Mouse (Mus musculus) heart, adult 8-10 months (tissue): ENCODE measurements around the gene Tbc1d2b. TPM values are rescaled to one million over a fixed set of nuclear protein-coding genes. Genes with fewer than 3 reads are reported as not detected.
A peak's percentile ranks its signal among the peaks of the same experiment; 100 is the strongest.

Experiments
- DNase-seq: peaks from one replicate; pipeline ENCODE4 v3.0.0; 2022; ENCODE audit warnings: low spot score
- total RNA-seq, 4 experiments: library from RNA; stranded (reverse); gene quantifications; 2 replicates each; pipeline ENCODE4 v1.2.4; 2022

The Tbc1d2b gene
- total RNA-seq, 4 experiments from 2014 or later, result 8.7 to 10.3 (median 9.4) TPM

GRCm38 (mm10) chr9:90172528-90173321 lies 97.9 kb downstream of the Tbc1d2b start:
- no peak for DNase-seq

DNA sequence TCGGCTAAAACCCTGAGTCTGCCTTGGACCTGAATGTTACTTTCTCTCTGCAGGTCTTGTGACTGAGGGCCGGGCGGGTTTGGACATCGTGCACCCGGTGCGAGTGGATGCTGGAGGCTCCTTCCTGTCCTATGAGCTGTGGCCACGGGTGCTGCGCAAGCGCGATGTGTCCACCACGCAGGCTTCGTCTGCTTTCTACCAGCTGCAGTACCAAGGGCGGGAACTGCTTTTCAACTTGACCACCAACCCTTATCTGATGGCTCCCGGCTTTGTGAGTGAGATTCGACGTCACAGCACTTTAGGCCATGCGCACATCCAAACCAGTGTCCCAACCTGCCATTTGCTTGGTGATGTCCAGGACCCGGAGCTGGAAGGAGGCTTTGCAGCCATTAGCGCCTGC lies 99.2 kb downstream of the Tbc1d2b start:
- DNase-seq, result no peak

- DNase-seq, result no peak
These were observed 100.6 kb downstream of the Tbc1d2b start for GRCm38 (mm10) chr9:90169965-90170364.

GRCm38 (mm10) chr9:90166615-90167014 lies 104.0 kb downstream of the Tbc1d2b start:
- no peak for DNase-seq

DNA sequence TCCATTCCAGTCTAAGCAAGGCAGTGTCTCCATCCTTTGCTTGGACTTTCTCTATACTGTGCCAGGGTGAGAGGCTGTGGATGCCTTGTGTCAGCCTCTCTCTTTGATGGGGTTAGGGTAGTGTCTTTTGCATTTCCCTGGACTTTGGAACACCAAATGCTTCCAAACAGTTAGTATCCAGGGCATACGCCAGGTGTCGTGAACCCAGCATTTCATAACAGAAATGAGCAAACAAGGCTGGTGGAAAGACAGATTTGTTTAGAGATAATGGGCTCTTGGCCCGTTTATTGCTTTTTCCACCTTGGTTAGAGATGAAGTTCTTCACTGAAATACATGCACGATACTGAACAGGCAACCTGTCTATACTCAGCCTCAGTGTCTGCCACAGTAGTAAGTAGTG lies 105.0 kb downstream of the Tbc1d2b start:
- no peak for DNase-seq

DNA sequence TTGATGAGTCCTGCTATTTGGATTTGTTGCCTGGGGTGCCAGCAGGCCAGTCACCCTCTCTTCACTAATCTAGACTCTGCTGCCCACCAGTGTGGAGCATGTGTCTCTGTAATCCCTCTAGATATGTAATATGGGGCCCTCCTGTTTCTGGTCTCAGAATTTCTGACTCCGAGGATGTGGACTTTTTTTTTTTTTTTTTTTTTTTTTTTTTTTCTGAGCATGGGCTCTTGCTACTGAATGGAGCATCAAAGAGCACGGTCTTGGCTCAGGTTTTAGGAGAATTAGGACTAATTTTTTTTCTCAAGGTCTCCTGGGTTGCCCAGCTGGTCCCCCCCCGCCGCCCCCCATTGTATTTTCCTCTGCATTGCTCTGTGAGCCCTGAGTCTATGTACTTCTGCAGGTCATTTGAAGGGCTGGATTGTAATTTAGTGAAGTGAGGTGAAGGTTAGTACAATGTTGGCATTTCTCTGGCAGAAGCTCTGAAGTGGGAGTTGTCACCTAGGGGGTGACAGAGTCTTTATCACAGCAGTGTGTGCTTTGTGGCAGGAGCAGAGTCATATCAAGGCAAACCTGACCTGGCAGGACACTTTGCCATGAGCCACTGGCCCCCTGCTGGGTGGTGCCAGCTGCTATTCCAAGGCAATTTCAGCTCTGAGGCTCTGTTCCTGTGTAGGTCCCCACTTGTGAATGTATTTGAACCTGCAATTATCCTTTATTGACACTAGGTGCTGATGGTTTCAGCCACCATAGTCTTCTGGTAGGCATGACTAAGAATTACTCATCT lies 105.7 kb downstream of the Tbc1d2b start:
- no peak for DNase-seq

GRCm38 (mm10) chr9:90163749-90164095 lies 106.9 kb downstream of the Tbc1d2b start:
- DNase-seq, result peak; percentile 59

GRCm38 (mm10) chr9:90162926-90163748 lies 107.5 kb downstream of the Tbc1d2b start, which contains the start of gene Adamts7:
Gene Adamts7, plus strand, starts transcription at chr9:90163069.
- DNase-seq, result peak; percentile 34

- DNase-seq, result peak; percentile 45
These were observed 108.2 kb downstream of the Tbc1d2b start for GRCm38 (mm10) chr9:90162243-90162925.

Other genes with a start within 250 kb of the Tbc1d2b start
- gene Ctsh, start 216.7 kb downstream of the Tbc1d2b start, total RNA-seq, result 10 to 100 TPM; 43.8 to 66.2 (median 55.1) TPM
- gene Morf4l1, start 156.0 kb downstream of the Tbc1d2b start, total RNA-seq, result 100 to 1,000 TPM; 219 to 244 (median 237) TPM
- 10 to 100 TPM; 11.2 to 18.0 (median 12.8) TPM for gene Adamts7, start 107.7 kb downstream of the Tbc1d2b start, total RNA-seq